In the genomic region with DNA sequence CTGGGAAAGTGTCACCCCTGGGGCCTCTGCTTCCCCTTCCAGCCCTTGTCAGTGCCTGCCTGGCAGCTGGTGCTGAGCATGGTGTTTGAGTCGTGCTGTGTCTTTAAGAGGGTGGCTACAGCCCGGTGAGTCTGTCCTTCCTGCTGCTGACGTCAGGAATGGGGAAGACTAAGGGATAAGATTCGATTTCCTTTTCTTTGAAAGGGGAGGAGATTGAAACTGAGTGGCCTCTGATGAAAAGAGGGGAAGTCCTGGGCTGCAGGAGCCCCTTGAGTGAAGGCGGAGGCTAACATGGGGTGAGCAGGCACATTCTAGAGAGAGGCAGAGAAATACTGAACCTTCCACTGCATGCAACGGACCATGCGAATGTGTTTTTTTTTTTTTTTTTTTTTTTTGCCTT, we compare ENCODE assay signal across 1 mouse cellular context.
TF ChIP-seq lines count a peak whose summit lies in the region.

No protein-coding gene starts in this region.

TF ChIP-seq in myocyte, 11 proteins besides CTCF, POLR2A, EP300 and RAD21 (continued from another document):
- TF ChIP-seq E2F4 (IDR thresholded peaks at IDR 0.05; ENCODE audit: insufficient read depth) (no peak), POLR2AphosphoS2 (IDR thresholded peaks at IDR 0.05; ENCODE audit: insufficient read length, low read depth) (no peak), CEBPB (IDR thresholded peaks at IDR 0.05; ENCODE audit: insufficient read depth, poor library complexity, severe bottlenecking) (no peak)
TF ChIP-seq in myocyte: peak in this region for 0.
